Mouse (Mus musculus): ENCODE data around the gene Fut4.

Gene Fut4

GRCm38 (mm10) chr9:14752001-14752522, at the start of gene Fut4:
Gene Fut4, minus strand, starts transcription at chr9:14752393.
- in situ Hi-C loops (cut with MboI, MseI), result no loop called here

- in situ Hi-C loops (cut with MboI, MseI), result loop anchor here (10.0 kb wide), 1 partner anchor 227 kb away; no protein-coding TSS in a partner anchor
Measured at GRCm38 (mm10) chr9:14787356-14787755, 35.2 kb upstream of the Fut4 start.

- in situ Hi-C loops (cut with MboI, MseI), result loop anchor here (10.0 kb wide), 1 partner anchor 230 kb away; no protein-coding TSS in a partner anchor
Measured at GRCm38 (mm10) chr9:14784039-14785002, 32.1 kb upstream of the Fut4 start, which contains the start of the genes Mre11a and Ankrd49. Gene Mre11a, plus strand, starts transcription at chr9:14784654. Gene Ankrd49, minus strand, starts transcription at chr9:14784856.

GRCm38 (mm10) chr9:14778341-14778740, 26.1 kb upstream of the Fut4 start:
- in situ Hi-C loops (cut with MboI, MseI), result no loop called here

- in situ Hi-C loops (cut with MboI, MseI), result no loop called here
Measured at GRCm38 (mm10) chr9:14773813-14774212, 21.6 kb upstream of the Fut4 start.

GRCm38 (mm10) chr9:14772074-14772473, 19.9 kb upstream of the Fut4 start:
- in situ Hi-C loops (cut with MboI, MseI), result no loop called here

- in situ Hi-C loops (cut with MboI, MseI), result no loop called here
Measured at GRCm38 (mm10) chr9:14770803-14771471, 18.7 kb upstream of the Fut4 start, which contains the start of gene 1700012B09Rik. Gene 1700012B09Rik, minus strand, starts transcription at chr9:14771030.

- in situ Hi-C loops (cut with MboI, MseI), result no loop called here
Measured at GRCm38 (mm10) chr9:14769811-14770210, 17.6 kb upstream of the Fut4 start.

- in situ Hi-C loops (cut with MboI, MseI), result no loop called here
Measured at GRCm38 (mm10) chr9:14764765-14765164, 12.6 kb upstream of the Fut4 start.

- in situ Hi-C loops (cut with MboI, MseI), result no loop called here
Measured at GRCm38 (mm10) chr9:14759261-14759660, 7.1 kb upstream of the Fut4 start.

GRCm38 (mm10) chr9:14758590-14758989, 6.4 kb upstream of the Fut4 start:
- in situ Hi-C loops (cut with MboI, MseI), result no loop called here

- in situ Hi-C loops (cut with MboI, MseI), result no loop called here
Measured at GRCm38 (mm10) chr9:14754469-14754868, 2.3 kb upstream of the Fut4 start.

- in situ Hi-C loops (cut with MboI, MseI), result no loop called here
Measured at GRCm38 (mm10) chr9:14753947-14754346, 1.8 kb upstream of the Fut4 start.

GRCm38 (mm10) chr9:14751503-14752000, 641 bp downstream of the Fut4 start:
- in situ Hi-C loops (cut with MboI, MseI), result no loop called here

GRCm38 (mm10) chr9:14750901-14751502, 1.2 kb downstream of the Fut4 start:
- in situ Hi-C loops (cut with MboI, MseI), result no loop called here

- in situ Hi-C loops (cut with MboI, MseI), result no loop called here
Measured at GRCm38 (mm10) chr9:14740151-14740924, 11.9 kb downstream of the Fut4 start, which contains the start of gene Piwil4. Gene Piwil4, minus strand, starts transcription at chr9:14740733.

GRCm38 (mm10) chr9:14739498-14740150, 12.6 kb downstream of the Fut4 start:
- in situ Hi-C loops (cut with MboI, MseI), result no loop called here

GRCm38 (mm10) chr9:14730941-14731541, 21.2 kb downstream of the Fut4 start:
- in situ Hi-C loops (cut with MboI, MseI), result no loop called here

GRCm38 (mm10) chr9:14728365-14728764, 23.8 kb downstream of the Fut4 start:
- in situ Hi-C loops (cut with MboI, MseI), result no loop called here

- in situ Hi-C loops (cut with MboI, MseI), result no loop called here
Measured at GRCm38 (mm10) chr9:14726629-14727028, 25.6 kb downstream of the Fut4 start.
